Mouse (Mus musculus) E14TG2a.4 (cell line): Measurements from ENCODE around the gene 2810408A11Rik.

ENCODE experiments used
- CTCF ChIP-seq: conservative IDR thresholded peaks from 2 replicates; pipeline ENCODE4 v1.5.1; 2014; ENCODE audit warnings: low read length
- NANOG ChIP-seq: IDR thresholded peaks from 2 replicates; pipeline ENCODE4 v1.6.1; 2014; ENCODE audit warnings: borderline replicate concordance, low read length, mixed read lengths
- POU5F1 ChIP-seq: IDR thresholded peaks from 2 replicates; pipeline ENCODE4 v1.6.1; 2014; ENCODE audit warnings: low read length, borderline replicate concordance

DNA sequence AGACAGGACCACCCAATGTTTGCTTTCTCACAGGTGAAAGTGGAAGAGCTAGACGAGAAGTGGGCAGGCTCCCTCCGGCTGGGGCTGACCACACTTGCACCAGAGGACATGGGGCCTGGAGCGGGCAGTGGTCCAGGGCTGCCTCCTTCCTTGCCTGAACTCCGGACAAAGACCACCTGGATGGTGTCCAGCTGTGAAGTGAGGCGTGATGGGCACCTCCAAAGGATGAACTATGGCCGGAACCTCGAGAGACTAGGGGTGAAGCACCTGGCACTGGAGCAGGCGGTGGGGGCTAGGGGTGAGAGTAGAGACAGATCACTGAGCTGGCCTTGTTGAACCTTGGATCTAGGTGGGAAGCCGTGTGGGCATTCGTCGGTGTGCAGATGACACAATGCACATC is 7.9 kb upstream of the 2810408A11Rik start:
- TF ChIP-seq CTCF (no peak), NANOG (no peak), POU5F1 (no peak)
